Mouse (Mus musculus): ENCODE results near the gene Eif4enif1.
"Not testable (repeated sequence)": the region's sequence is repeated elsewhere in the genome, so short reads cannot be mapped to it uniquely, and the experiment has no call there.

GRCm38 (mm10) chr11:3182707-3183106 lies 19.5 kb upstream of the Eif4enif1 start:
- not testable (repeated sequence) for TF ChIP-seq POLR2A (IDR thresholded peaks at IDR 0.05; ENCODE audit: extremely low read depth, insufficient read depth, low read length); CTCF (IDR thresholded peaks at IDR 0.05; ENCODE audit: low read depth, low read length)
